Mouse (Mus musculus) limb, embryonic 11.5 days (tissue): ENCODE measurements at regions not wholly inside any gene's neighbourhood (a gene's known extent, or its start where the extent isn't known, plus 50 kb on each side); places are given as distances from the start of the nearest gene placed in this dataset.
A peak's percentile ranks its signal among the peaks of the same experiment; 100 is the strongest.
"Not testable (repeated sequence)": the region's sequence is repeated elsewhere in the genome, so short reads cannot be mapped to it uniquely, and the experiment has no call there.

Experiments used
- ATAC-seq: fragments of 200-750 bp; cut with Nextera tagmentation; 2 replicates; pipeline ENCODE4 v1.8.0; 2017; ENCODE audit warnings: low read depth; ENCODE audit not compliant: insufficient number of reproducible peaks, low FRiP score, low TSS enrichment
- DNase-seq: peaks from one replicate; pipeline ENCODE4 v3.0.0-alpha.2; 2015; ENCODE audit warnings: low spot score
- H3K27ac ChIP-seq: fragments of 300-500 bp; sonication (generic); replicated peaks from 2 replicates; pipeline ENCODE4 v1.5.1; 2014; ENCODE audit warnings: low read depth, mild to moderate bottlenecking, low read length
- H3K27me3 ChIP-seq: fragments of 300-500 bp; sonication (generic); 2 replicates; pipeline ENCODE4 v1.6.1; 2014; ENCODE audit warnings: mild to moderate bottlenecking, low read length, mixed read lengths; ENCODE audit not compliant: control insufficient read depth, insufficient read depth
- H3K36me3 ChIP-seq: fragments of 300-500 bp; sonication (generic); 2 replicates; pipeline ENCODE4 v1.6.1; 2014; ENCODE audit warnings: mild to moderate bottlenecking, low read length, moderate library complexity, mixed read lengths; ENCODE audit not compliant: control insufficient read depth, insufficient read depth
- H3K4me1 ChIP-seq: fragments of 300-500 bp; sonication (generic); 2 replicates; pipeline ENCODE4 v1.6.1; 2014; ENCODE audit warnings: low read length, mixed read lengths; ENCODE audit not compliant: control insufficient read depth, insufficient read depth
- H3K4me2 ChIP-seq: fragments of 300-500 bp; sonication (generic); 2 replicates; pipeline ENCODE4 v1.6.1; 2014; ENCODE audit warnings: low read depth, mild to moderate bottlenecking, moderate library complexity; ENCODE audit not compliant: severe bottlenecking
- H3K4me3 ChIP-seq: fragments of 300-500 bp; sonication (generic); 2 replicates; pipeline ENCODE4 v1.5.1; 2014; ENCODE audit warnings: low read depth, low read length
- H3K9ac ChIP-seq: fragments of 300-500 bp; sonication (generic); 2 replicates; pipeline ENCODE4 v1.6.1; 2014; ENCODE audit warnings: mild to moderate bottlenecking, low read length
- H3K9me3 ChIP-seq: fragments of 300-500 bp; sonication (generic); 2 replicates; pipeline ENCODE4 v1.6.1; 2016; ENCODE audit warnings: low read length; ENCODE audit not compliant: control insufficient read depth
- WGBS: fragments of 180-500 bp; shearing (Covaris S2); extraction: QIAGEN DNeasy Blood & Tissue Kit; methylation state at CpG from one replicate; pipeline ENCODE4 v1.1.7; 2014; 5-methylcytosine and 5-hydroxymethylcytosine counted together

- not testable (repeated sequence) for H3K36me3 ChIP-seq
Observed at GRCm38 (mm10) chr3:96374343-96374624, 77.8 kb downstream of the BC107364 start.

DNA sequence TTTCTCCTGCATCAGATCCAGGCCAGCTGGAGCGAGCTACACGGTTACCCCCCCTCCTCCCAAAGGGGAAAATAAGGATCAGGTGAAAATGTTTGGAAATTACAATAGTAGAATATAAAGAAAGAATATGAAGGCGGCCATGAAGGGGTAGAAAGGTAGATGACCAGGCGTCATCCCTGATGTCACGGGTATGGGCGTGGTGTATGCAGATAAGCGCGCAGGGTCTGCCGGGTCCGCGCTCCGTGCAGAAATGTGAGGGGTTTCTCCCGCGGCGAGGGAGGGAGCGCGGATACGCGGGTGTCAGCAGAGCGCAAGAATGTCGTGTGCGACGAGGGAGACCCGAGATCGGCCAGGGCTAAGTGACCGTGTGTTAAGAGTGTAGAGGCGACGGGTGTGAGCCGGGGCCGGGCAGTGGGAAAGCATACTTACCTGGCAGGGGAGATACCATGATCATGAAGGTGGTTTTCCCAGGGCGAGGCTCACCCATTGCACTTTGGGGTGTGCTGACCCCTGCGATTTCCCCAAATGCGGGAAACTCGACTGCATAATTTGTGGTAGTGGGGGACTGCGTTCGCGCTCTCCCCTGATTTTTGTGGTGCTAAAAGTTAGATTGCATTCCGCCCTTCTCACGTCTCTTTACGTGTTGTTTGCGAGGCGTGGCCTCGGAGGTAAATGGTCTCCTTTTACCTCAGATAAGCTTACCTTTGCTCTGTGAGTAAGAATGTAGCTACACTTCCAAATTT is 78.3 kb downstream of the BC107364 start:
- peak; percentile 94 for ATAC-seq
- not testable (repeated sequence) for H3K27me3 ChIP-seq, H3K4me2 ChIP-seq, H3K27ac ChIP-seq, H3K4me3 ChIP-seq, H3K9ac ChIP-seq, H3K4me1 ChIP-seq, H3K36me3 ChIP-seq, DNase-seq, H3K9me3 ChIP-seq
- 0% methylated on average over 2 of the region's 43 CpGs for WGBS

More at GRCm38 (mm10) chr3:96374343-96374624, 77.8 kb downstream of the BC107364 start:
- WGBS: no CpG with 5 or more reads among the region's 4 CpGs
- not testable (repeated sequence) for DNase-seq, H3K27ac ChIP-seq, H3K4me2 ChIP-seq, H3K4me3 ChIP-seq, H3K9ac ChIP-seq, H3K27me3 ChIP-seq, ATAC-seq, H3K4me1 ChIP-seq, H3K9me3 ChIP-seq

- not testable (repeated sequence) for H3K9ac ChIP-seq, H3K27ac ChIP-seq, ATAC-seq, H3K4me2 ChIP-seq, H3K9me3 ChIP-seq, H3K27me3 ChIP-seq, H3K4me1 ChIP-seq, H3K4me3 ChIP-seq, H3K36me3 ChIP-seq, DNase-seq
- WGBS: 29% methylated on average over 10 of the region's 10 CpGs
Observed at GRCm38 (mm10) chr3:96362581-96362980, 68.8 kb upstream of the Fcgr1 start.

- no peak overlapping the region for H3K27ac ChIP-seq
- H3K36me3 ChIP-seq: no peaks in the 10 kb centered on the region
- no peak overlapping the region for H3K4me2 ChIP-seq
- no peaks in the 10 kb centered on the region for H3K27me3 ChIP-seq
- WGBS: 70% methylated on average over 3 of the region's 3 CpGs
- H3K9me3 ChIP-seq: no peaks in the 10 kb centered on the region
- no peaks in the 10 kb centered on the region for H3K4me1 ChIP-seq
- ATAC-seq (no peak), DNase-seq (no peak)
- no peak overlapping the region for H3K4me3 ChIP-seq
- no peak overlapping the region for H3K9ac ChIP-seq
Observed at GRCm38 (mm10) chr3:96360816-96361215, 67.0 kb upstream of the Fcgr1 start.

- not testable (repeated sequence) for H3K27me3 ChIP-seq, H3K36me3 ChIP-seq, H3K4me2 ChIP-seq, H3K4me3 ChIP-seq, H3K4me1 ChIP-seq, H3K9ac ChIP-seq, DNase-seq, H3K9me3 ChIP-seq, H3K27ac ChIP-seq
- no CpG with 5 or more reads among the region's 21 CpGs for WGBS
- peak; percentile 86 for ATAC-seq
Observed at GRCm38 (mm10) chr3:96360214-96360536, 66.4 kb upstream of the Fcgr1 start.

GRCm38 (mm10) chr3:96359507-96360213 is 65.9 kb upstream of the Fcgr1 start:
- DNase-seq, H3K36me3 ChIP-seq, H3K27me3 ChIP-seq, H3K9ac ChIP-seq, H3K27ac ChIP-seq, H3K4me3 ChIP-seq, H3K4me1 ChIP-seq, H3K4me2 ChIP-seq, H3K9me3 ChIP-seq: not testable (repeated sequence)
- WGBS: no CpG with 5 or more reads among the region's 26 CpGs
- ATAC-seq: peak; percentile 87

DNA sequence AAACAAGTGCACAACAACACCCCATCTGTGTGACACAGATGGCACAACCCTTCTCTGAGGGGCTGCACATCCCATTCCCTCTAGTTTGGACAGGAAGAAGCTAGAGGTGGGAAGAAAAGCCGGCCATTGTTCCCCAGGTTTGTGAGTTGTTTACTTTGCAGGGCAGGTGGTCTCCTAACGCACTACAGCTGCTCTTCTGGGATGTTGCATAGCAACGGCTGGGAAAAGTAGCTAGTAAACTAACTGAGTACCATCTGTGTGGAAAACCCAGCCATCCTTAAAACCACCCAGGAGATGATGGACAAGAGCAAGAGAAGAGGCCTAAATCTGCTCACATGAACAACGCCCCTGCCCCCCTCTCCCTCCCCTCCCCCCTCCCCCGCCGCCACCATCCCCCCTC is 57.9 kb upstream of the Fcgr1 start:
- H3K4me3 ChIP-seq, DNase-seq, H3K4me1 ChIP-seq, H3K4me2 ChIP-seq, H3K27ac ChIP-seq, ATAC-seq, H3K36me3 ChIP-seq, H3K27me3 ChIP-seq, H3K9me3 ChIP-seq, H3K9ac ChIP-seq: not testable (repeated sequence)
- WGBS: no CpG with 5 or more reads among the region's 6 CpGs

DNA sequence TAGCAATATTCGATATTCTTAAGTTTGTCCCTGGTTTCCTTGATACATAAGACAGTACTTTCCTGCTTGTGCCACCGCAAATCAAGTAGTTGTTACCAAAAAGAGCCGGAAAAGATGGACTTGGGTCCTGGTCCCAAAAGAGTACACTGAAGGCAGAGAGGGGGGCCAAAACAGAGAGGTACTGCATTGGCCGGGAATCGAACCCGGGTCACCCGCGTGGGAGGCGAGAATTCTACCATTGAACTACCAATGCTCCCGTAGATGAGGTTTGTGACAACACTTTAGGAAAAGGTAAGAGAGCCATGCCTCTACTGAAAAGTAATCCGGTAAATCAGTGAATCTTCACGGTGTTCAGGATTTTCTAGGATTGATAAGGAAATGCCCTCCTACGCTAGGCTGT is 57.2 kb upstream of the Fcgr1 start:
- DNase-seq, H3K36me3 ChIP-seq, H3K9me3 ChIP-seq, H3K4me2 ChIP-seq, H3K27ac ChIP-seq, ATAC-seq, H3K4me1 ChIP-seq, H3K9ac ChIP-seq, H3K4me3 ChIP-seq, H3K27me3 ChIP-seq: not testable (repeated sequence)
- no CpG with 5 or more reads among the region's 13 CpGs for WGBS

DNA sequence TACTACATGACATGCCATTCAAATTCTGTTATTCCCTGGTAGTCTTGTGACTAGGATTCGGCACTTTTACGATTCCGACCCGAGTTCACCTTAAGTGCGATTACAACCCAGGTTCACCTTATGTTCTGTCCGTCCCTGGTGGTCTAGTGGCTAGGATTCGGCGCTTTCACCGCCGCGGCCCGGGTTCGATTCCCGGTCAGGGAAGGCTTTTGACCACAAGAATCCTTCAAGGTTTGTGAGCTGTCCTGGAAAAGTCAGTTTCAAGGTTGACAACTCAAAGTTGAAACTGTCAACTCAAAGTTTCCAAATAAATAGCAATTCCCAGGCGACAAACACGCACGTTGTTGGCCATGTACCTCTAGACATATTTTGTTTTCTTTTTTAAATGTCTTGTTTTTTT is 52.8 kb upstream of the Fcgr1 start:
- H3K36me3 ChIP-seq, H3K4me3 ChIP-seq, DNase-seq, H3K4me1 ChIP-seq, H3K9me3 ChIP-seq, H3K9ac ChIP-seq, ATAC-seq, H3K4me2 ChIP-seq, H3K27ac ChIP-seq: not testable (repeated sequence)
- peaks cover 18% of the 10 kb centered on the region for H3K27me3 ChIP-seq
- WGBS: no CpG with 5 or more reads among the region's 17 CpGs
